Mouse (Mus musculus) ES-E14 (cell line): ENCODE measurements at regions not wholly inside any gene's neighbourhood (a gene's known extent, or its start where the extent isn't known, plus 50 kb on each side); places are given as distances from the start of the nearest gene placed in this dataset.

Experiments
- DNase-seq: peaks from one replicate; pipeline ENCODE4 v3.0.0-alpha.2; 2013; ENCODE audit warnings: low read depth, low spot score
- H3K27ac ChIP-seq: 2 replicates; pipeline ENCODE4 v1.5.1; 2012; ENCODE audit warnings: low read depth, mild to moderate bottlenecking, low read length, moderate library complexity, mixed read lengths; ENCODE audit not compliant: poor library complexity, insufficient read depth, severe bottlenecking
- H3K36me3 ChIP-seq: 2 replicates; pipeline ENCODE4 v1.6.1; 2012; ENCODE audit warnings: mild to moderate bottlenecking, low read length, moderate library complexity, mixed read lengths; ENCODE audit not compliant: control insufficient read depth, poor library complexity, insufficient read depth, severe bottlenecking
- H3K4me1 ChIP-seq, 2 experiments: fragments of 150-350 bp in 1 of 2; sonication (generic) in 1 of 2; 2 replicates each; pipeline ENCODE4 v1.6.1; 2012; ENCODE audit warnings: low read length in 2 of 2, mild to moderate bottlenecking in 1 of 2, mixed read lengths in 1 of 2; ENCODE audit not compliant: control insufficient read depth in 2 of 2, insufficient read depth in 2 of 2, poor library complexity in 1 of 2
- H3K4me3 ChIP-seq, 2 experiments: fragments of 150-350 bp in 1 of 2; sonication (generic) in 1 of 2; 2 replicates each; pipeline ENCODE4 v1.5.1; 2012; ENCODE audit warnings: low read length in 2 of 2, low read depth in 1 of 2, mild to moderate bottlenecking in 1 of 2, mixed read lengths in 1 of 2; ENCODE audit not compliant: insufficient read depth in 1 of 2, poor library complexity in 1 of 2, severe bottlenecking in 1 of 2
- H3K9ac ChIP-seq: 2 replicates; pipeline ENCODE4 v1.6.1; 2012; ENCODE audit warnings: low read depth, mild to moderate bottlenecking, low read length, mixed read lengths; ENCODE audit not compliant: poor library complexity, insufficient read depth, severe bottlenecking
- H3K9me3 ChIP-seq: fragments of 150-350 bp; sonication (generic); 2 replicates; pipeline ENCODE4 v1.6.1; 2012; ENCODE audit warnings: low read depth, mild to moderate bottlenecking, low read length; ENCODE audit not compliant: control insufficient read depth, insufficient read depth
- CHD2 ChIP-seq: IDR thresholded peaks from 2 replicates; pipeline ENCODE4 v1.6.1; 2014; ENCODE audit warnings: mild to moderate bottlenecking, low read depth, low read length, inconsistent platforms
- HCFC1 ChIP-seq: IDR thresholded peaks from 2 replicates; pipeline ENCODE4 v1.6.1; 2012; ENCODE audit warnings: low read length, inconsistent platforms, borderline replicate concordance; ENCODE audit not compliant: insufficient read depth
- MAFK ChIP-seq: IDR thresholded peaks from 2 replicates; pipeline ENCODE4 v1.6.1; 2014; ENCODE audit warnings: mild to moderate bottlenecking, low read depth, low read length, inconsistent platforms; ENCODE audit not compliant: insufficient read depth
- ZC3H11A ChIP-seq: IDR thresholded peaks from 2 replicates; pipeline ENCODE4 v1.6.1; 2012; ENCODE audit warnings: low read depth, mild to moderate bottlenecking, inconsistent platforms, low read length, borderline replicate concordance
- ZNF384 ChIP-seq: IDR thresholded peaks from 2 replicates; pipeline ENCODE4 v1.6.1; 2012; ENCODE audit warnings: low read depth, low read length, inconsistent platforms
- in situ Hi-C, 2 experiments: fragments of 600-800 bp; cut with MboI; formaldehyde crosslinking; loops; one replicate each; pipeline ENCODE4 v1.15.1; 2025; ENCODE audit warnings: low sequenced_read_pairs in 2 of 2, inconsistent platforms in 1 of 2; ENCODE audit not compliant: unreplicated experiment in 2 of 2

DNA sequence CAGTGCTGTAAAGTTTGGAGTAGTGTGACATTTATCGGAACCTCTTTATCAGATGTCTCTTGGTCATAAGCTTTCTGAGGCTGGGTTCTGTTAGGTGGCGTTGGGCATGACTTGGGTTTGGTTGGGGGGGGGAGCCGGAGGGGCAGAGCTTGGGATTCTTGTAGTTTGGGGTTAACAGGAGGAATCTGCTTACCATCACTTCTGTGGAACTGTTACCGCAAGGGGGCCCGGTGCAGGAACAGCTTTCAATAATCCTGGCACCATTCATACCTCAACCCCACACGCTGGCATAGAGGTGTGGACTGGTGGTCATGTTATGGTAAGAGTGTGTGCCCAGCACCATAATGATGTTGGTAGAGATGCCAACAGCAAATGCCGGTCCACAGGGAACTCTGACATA is 72.1 kb upstream of the Klf14 start:
- no peaks in the 10 kb centered on the region for H3K9me3 ChIP-seq
- no peak for TF ChIP-seq ZNF384
- TF ChIP-seq CHD2: no peak
- TF ChIP-seq MAFK: no peak
- TF ChIP-seq HCFC1: no peak
- TF ChIP-seq ZC3H11A: no peak
- in situ Hi-C loops: loop anchor here in 1 of 2 experiments (10.0 kb wide), 1 partner anchor 496 kb away; no protein-coding TSS in a partner anchor
- no peak overlapping the region for H3K27ac ChIP-seq
- H3K9ac ChIP-seq: no peak overlapping the region
- no peak for DNase-seq
- H3K4me1 ChIP-seq: no peaks in the 10 kb centered on the region; a peak in 1 of 4 replicates
- H3K4me3 ChIP-seq: no peak overlapping the region
- no peaks in the 10 kb centered on the region for H3K36me3 ChIP-seq

DNA sequence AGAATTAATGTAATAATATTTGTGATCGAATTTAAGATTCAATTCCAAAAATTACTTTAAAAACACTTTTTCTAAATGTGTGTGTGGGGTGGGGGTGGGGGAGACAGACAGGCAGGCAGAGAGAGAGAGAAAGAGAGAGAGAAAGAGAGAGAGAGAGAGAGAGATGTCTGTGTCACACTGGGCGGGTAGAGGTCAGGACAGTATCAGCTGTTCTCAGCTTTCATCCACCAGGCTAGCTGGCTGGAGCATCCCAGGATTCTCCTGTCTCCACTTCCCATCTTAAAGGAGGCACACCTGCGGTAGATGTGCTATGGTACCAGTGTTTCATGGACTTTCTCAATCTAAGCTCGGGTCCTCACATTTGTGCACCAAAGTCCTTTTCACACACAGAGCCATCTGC is 73.3 kb upstream of the Klf14 start:
- TF ChIP-seq MAFK (no peak), ZNF384 (no peak)
- in situ Hi-C loops: loop anchor here in 1 of 2 experiments (10.0 kb wide), 1 partner anchor 497 kb away; no protein-coding TSS in a partner anchor
- no peaks in the 10 kb centered on the region for H3K36me3 ChIP-seq
- H3K9me3 ChIP-seq: no peaks in the 10 kb centered on the region
- DNase-seq: no peak
- no peak overlapping the region for H3K9ac ChIP-seq
- no peaks in the 10 kb centered on the region; a peak in 1 of 4 replicates for H3K4me1 ChIP-seq
- H3K27ac ChIP-seq: no peak overlapping the region
- H3K4me3 ChIP-seq: no peak overlapping the region

DNA sequence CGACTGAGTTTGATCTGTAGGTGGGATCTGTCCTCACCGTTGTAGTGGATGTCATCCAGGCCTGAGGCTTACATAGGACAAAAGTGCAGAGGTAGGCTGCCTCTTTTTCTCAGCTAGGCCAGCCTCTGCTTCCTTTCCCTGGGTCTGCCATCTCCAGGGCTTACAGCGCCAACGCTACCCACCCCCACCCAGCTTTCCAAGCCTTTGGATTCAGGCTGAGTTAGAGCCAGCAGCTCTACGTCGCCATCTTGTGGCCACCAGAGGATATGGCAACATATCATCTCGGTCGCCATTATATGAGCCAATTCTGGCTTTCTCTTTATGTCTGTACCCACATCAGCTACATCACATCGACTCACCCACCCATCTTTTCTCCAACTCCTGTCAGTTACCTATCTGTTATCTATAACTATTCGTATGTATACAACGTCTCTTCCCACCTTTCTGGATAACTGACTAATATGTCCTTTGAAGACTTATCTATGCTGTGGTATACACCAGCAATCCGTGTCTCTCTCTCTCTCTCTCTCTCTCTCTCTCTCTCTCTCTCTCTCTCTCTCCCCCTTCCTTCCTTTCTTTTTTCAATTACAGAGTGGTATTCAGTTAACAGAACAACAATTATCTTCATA is 74.2 kb upstream of the Klf14 start:
- H3K9me3 ChIP-seq: no peaks in the 10 kb centered on the region
- TF ChIP-seq HCFC1 (no peak), CHD2 (no peak), ZNF384 (no peak), ZC3H11A (peak; percentile 81), MAFK (no peak)
- no peak overlapping the region for H3K27ac ChIP-seq
- H3K4me1 ChIP-seq: peaks cover 0 to 4% of the 10 kb centered on the region in 2 experiments; a peak in 3 of 4 replicates
- no peak overlapping the region for H3K9ac ChIP-seq
- peak; percentile 71 for DNase-seq
- H3K4me3 ChIP-seq: no peak overlapping the region
- in situ Hi-C loops: loop anchor here in 1 of 2 experiments (10.0 kb wide), 1 partner anchor 498 kb away; no protein-coding TSS in a partner anchor
- H3K36me3 ChIP-seq: no peaks in the 10 kb centered on the region

DNA sequence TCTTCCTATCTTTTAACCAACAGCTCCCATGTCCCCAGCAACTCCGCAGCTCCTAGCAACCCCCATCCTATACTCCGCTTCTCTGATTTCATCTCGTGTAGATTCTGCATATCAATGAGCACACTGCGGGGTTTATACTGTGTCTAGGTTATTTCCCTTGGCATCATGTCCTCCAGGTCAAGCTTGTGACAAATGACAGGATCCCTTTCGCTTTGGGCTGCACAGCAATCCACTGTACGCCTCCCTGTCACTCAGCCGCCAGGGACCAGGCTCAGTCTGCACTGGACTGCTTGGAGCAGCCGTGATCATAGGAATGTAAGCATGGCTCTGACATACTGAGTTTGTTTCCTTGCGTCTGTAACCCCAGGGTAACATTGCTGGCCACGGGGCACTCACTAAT is 75.9 kb upstream of the Klf14 start:
- Histone ChIP-seq H3K4me1 (peaks cover 0 to 4% of the 10 kb centered on the region in 2 experiments; a peak in 3 of 4 replicates), H3K9ac (no peak overlapping the region), H3K36me3 (no peaks in the 10 kb centered on the region), H3K4me3 (no peak overlapping the region), H3K9me3 (no peaks in the 10 kb centered on the region), H3K27ac (no peak overlapping the region)
- DNase-seq: no peak
- in situ Hi-C loops: loop anchor here in 1 of 2 experiments (10.0 kb wide), 1 partner anchor 500 kb away; no protein-coding TSS in a partner anchor
- no peak for TF ChIP-seq MAFK
- no peak for TF ChIP-seq ZNF384
- TF ChIP-seq HCFC1: no peak
- no peak for TF ChIP-seq ZC3H11A
- no peak for TF ChIP-seq CHD2
